Mouse (Mus musculus) E14TG2a.4 (cell line): ENCODE measurements around the gene Pdlim1.

ENCODE experiments used
- CTCF ChIP-seq: conservative IDR thresholded peaks from 2 replicates; pipeline ENCODE4 v1.5.1; 2014; ENCODE audit warnings: low read length
- NANOG ChIP-seq: IDR thresholded peaks from 2 replicates; pipeline ENCODE4 v1.6.1; 2014; ENCODE audit warnings: borderline replicate concordance, low read length, mixed read lengths
- POU5F1 ChIP-seq: IDR thresholded peaks from 2 replicates; pipeline ENCODE4 v1.6.1; 2014; ENCODE audit warnings: low read length, borderline replicate concordance

- TF ChIP-seq CTCF: no peak
- TF ChIP-seq POU5F1: no peak
- no peak for TF ChIP-seq NANOG
These were observed 35.9 kb upstream of the Pdlim1 start for GRCm38 (mm10) chr19:40307550-40307949.
